ENCODE assay signal across 8 mouse cellular contexts in genomic region chr16:13025393-13025792, GRCm38 (mm10).
DNase-seq lines count a peak whose midpoint lies in the region; ATAC-seq lines count a peak whose summit lies in the region.

No protein-coding gene starts in this region.

- peak; percentile 46; the same call in 1 of the 2 replicates for ATAC-seq in forebrain, embryonic 12.5 days (ENCODE audit: low FRiP score)
- ATAC-seq in neural tube, embryonic 14.5 days (ENCODE audit: low read depth), result peak; percentile 69; the same call in 1 of the 2 replicates

- H3K36me3 ChIP-seq in forebrain, embryonic 12.5 days (replicated peaks), result no peaks in the 10 kb centered on the region
- H3K36me3 ChIP-seq in forebrain, embryonic 10.5 days (replicated peaks), result no peaks in the 10 kb centered on the region
- H3K36me3 ChIP-seq in neural tube, embryonic 14.5 days (ENCODE audit: control insufficient read depth, insufficient read depth, low read length), result no peaks in the 10 kb centered on the region

- DNase-seq in forebrain, embryonic 10.5 days (ENCODE audit: extremely low spot score, low spot score), result no peak
- DNase-seq in neural tube, embryonic 10.5 days (ENCODE audit: extremely low spot score, low spot score), result no peak
- peak; percentile 13 to 41 for DNase-seq in layer of hippocampus, postnatal 25 days (ENCODE audit: extremely low spot score in 1 of 2, low spot score in 1 of 2)
- DNase-seq in ovary, adult 18-20 months (ENCODE audit: low spot score), result no peak
- DNase-seq in urinary bladder, postnatal 10 days (ENCODE audit: low spot score), result no peak
- no peak for DNase-seq in thymus, postnatal 10 days (ENCODE audit: low spot score in 2 of 2)

- no peak overlapping the region for H3K4me2 ChIP-seq in forebrain, embryonic 12.5 days
- no peak overlapping the region for H3K4me2 ChIP-seq in neural tube, embryonic 14.5 days (ENCODE audit: low read depth, low read length)

- no peak overlapping the region for H3K4me3 ChIP-seq in forebrain, embryonic 12.5 days (replicated peaks)
- no peak overlapping the region for H3K4me3 ChIP-seq in forebrain, embryonic 10.5 days
- H3K4me3 ChIP-seq in neural tube, embryonic 14.5 days (ENCODE audit: low read depth, low read length), result no peak overlapping the region

- no peak overlapping the region for H3K27ac ChIP-seq in forebrain, embryonic 12.5 days
- no peak overlapping the region for H3K27ac ChIP-seq in forebrain, embryonic 10.5 days
- H3K27ac ChIP-seq in neural tube, embryonic 14.5 days (ENCODE audit: low read depth, low read length), result no peak overlapping the region

- no peaks in the 10 kb centered on the region for H3K27me3 ChIP-seq in forebrain, embryonic 12.5 days
- no peaks in the 10 kb centered on the region for H3K27me3 ChIP-seq in forebrain, embryonic 10.5 days (ENCODE audit: poor library complexity, severe bottlenecking)
- no peaks in the 10 kb centered on the region for H3K27me3 ChIP-seq in neural tube, embryonic 14.5 days (ENCODE audit: control insufficient read depth, insufficient read depth, low read length)

- no peaks in the 10 kb centered on the region for H3K4me1 ChIP-seq in forebrain, embryonic 12.5 days
- no peaks in the 10 kb centered on the region for H3K4me1 ChIP-seq in forebrain, embryonic 10.5 days
- no peaks in the 10 kb centered on the region for H3K4me1 ChIP-seq in neural tube, embryonic 14.5 days (ENCODE audit: control insufficient read depth, insufficient read depth, low read length)

- WGBS in forebrain, embryonic 12.5 days, result 39% methylated on average over 3 of the region's 3 CpGs
- 55% methylated on average over 3 of the region's 3 CpGs for WGBS in forebrain, embryonic 10.5 days
- WGBS in neural tube, embryonic 14.5 days, result 51% methylated on average over 3 of the region's 3 CpGs

- H3K9me3 ChIP-seq in forebrain, embryonic 12.5 days, result no peaks in the 10 kb centered on the region
- H3K9me3 ChIP-seq in forebrain, embryonic 10.5 days, result no peaks in the 10 kb centered on the region
- H3K9me3 ChIP-seq in neural tube, embryonic 14.5 days (ENCODE audit: control insufficient read depth, low read length), result no peaks in the 10 kb centered on the region

- H3K9ac ChIP-seq in forebrain, embryonic 12.5 days, result no peak overlapping the region
- no peak overlapping the region for H3K9ac ChIP-seq in neural tube, embryonic 14.5 days (replicated peaks; ENCODE audit: low read depth, low read length)

Comparison
In these comparisons a context has a peak if more than half of its experiments do, and no peak if none do; other contexts are left out.
1. DNase-seq: peak in layer of hippocampus, postnatal 25 days (2 of 2); none in forebrain, embryonic 10.5 days (single experiment), neural tube, embryonic 10.5 days (single experiment), ovary, adult 18-20 months (single experiment), urinary bladder, postnatal 10 days (single experiment) and thymus, postnatal 10 days (0 of 2).